Mouse (Mus musculus) heart, embryonic 16.5 days (tissue): ENCODE measurements around the gene Usp20. TPM values are rescaled to one million over a fixed set of nuclear protein-coding genes. Genes with fewer than 3 reads are reported as not detected.

ENCODE experiments used
- ATAC-seq: fragments of 200-750 bp; cut with Nextera tagmentation; replicated peaks from 2 replicates; pipeline ENCODE4 v1.8.0; 2017; ENCODE audit warnings: moderate number of reproducible peaks; ENCODE audit not compliant: insufficient read depth, low FRiP score; ENCODE audit errors: extremely low read depth
- H3K27ac ChIP-seq: fragments of 300-500 bp; sonication (generic); 2 replicates; pipeline ENCODE4 v1.5.1; 2014; ENCODE audit warnings: mild to moderate bottlenecking, low read length, control low read depth, moderate library complexity
- H3K27me3 ChIP-seq: fragments of 300-500 bp; sonication (generic); 2 replicates; pipeline ENCODE4 v1.6.1; 2014; ENCODE audit warnings: low read length, mixed read lengths; ENCODE audit not compliant: control insufficient read depth, insufficient read depth
- H3K36me3 ChIP-seq: fragments of 300-500 bp; sonication (generic); 2 replicates; pipeline ENCODE4 v1.6.1; 2014; ENCODE audit not compliant: control insufficient read depth, insufficient read depth
- H3K4me1 ChIP-seq: fragments of 300-500 bp; sonication (generic); 2 replicates; pipeline ENCODE4 v1.6.1; 2014; ENCODE audit warnings: low read length, mixed read lengths; ENCODE audit not compliant: control insufficient read depth, insufficient read depth
- H3K4me2 ChIP-seq: fragments of 300-500 bp; sonication (generic); 2 replicates; pipeline ENCODE4 v1.6.1; 2014; ENCODE audit warnings: low read depth, mild to moderate bottlenecking, control low read depth, low read length
- H3K4me3 ChIP-seq: fragments of 300-500 bp; sonication (generic); 2 replicates; pipeline ENCODE4 v1.5.1; 2014; ENCODE audit warnings: mild to moderate bottlenecking, control low read depth, low read length
- H3K9ac ChIP-seq: fragments of 300-500 bp; sonication (generic); 2 replicates; pipeline ENCODE4 v1.6.1; 2014; ENCODE audit warnings: low read length, control low read depth
- H3K9me3 ChIP-seq: fragments of 300-500 bp; sonication (generic); replicated peaks from 2 replicates; pipeline ENCODE4 v1.6.1; 2016; ENCODE audit warnings: low read length; ENCODE audit not compliant: control insufficient read depth
- WGBS: fragments of 180-500 bp; shearing (Covaris S2); extraction: QIAGEN DNeasy Blood & Tissue Kit; methylation state at CpG from one replicate; pipeline ENCODE4 v1.1.7; 2014; 5-methylcytosine and 5-hydroxymethylcytosine counted together
- polyA plus RNA-seq: library from polyadenylated mRNA; unstranded; fragments of >200 nt; fragmentation: Nextera tagmentation; extraction: Ambion mirVana; gene quantifications from 2 replicates; pipeline ENCODE4 v1.2.1, GENCODE M21; 2015

Usp20 gene
- polyA plus RNA-seq, 1 experiment from 2014 or later = 41.7 TPM

DNA sequence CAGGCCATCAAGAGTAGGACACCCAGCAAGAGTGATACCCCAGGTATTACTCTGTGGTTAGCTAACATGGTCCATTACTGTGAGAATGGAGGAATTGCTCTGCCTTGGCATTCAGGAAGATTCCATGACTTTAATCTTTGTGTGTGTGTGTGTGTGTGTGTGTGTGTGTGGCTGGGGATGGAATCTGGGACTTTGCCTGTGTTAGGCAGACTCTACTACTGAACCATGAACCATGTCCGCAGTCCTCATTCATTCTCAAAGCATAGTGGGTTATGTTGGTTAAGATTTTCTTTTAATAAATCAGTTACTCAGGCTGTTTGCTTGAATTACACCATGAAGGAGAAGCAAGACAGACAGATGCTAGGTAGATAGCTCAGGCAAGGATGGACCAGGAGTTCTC is 61.8 kb downstream of the Usp20 start:
- Histone ChIP-seq H3K36me3 (peaks cover 24% of the 10 kb centered on the region), H3K27ac (no peak overlapping the region), H3K4me3 (no peak overlapping the region), H3K4me2 (no peak overlapping the region), H3K9me3 (peaks cover 8% of the 10 kb centered on the region), H3K9ac (no peak overlapping the region), H3K27me3 (no peaks in the 10 kb centered on the region), H3K4me1 (no peaks in the 10 kb centered on the region)
- 95% methylated on average over 1 of the region's 1 CpGs for WGBS
- no peak for ATAC-seq

DNA sequence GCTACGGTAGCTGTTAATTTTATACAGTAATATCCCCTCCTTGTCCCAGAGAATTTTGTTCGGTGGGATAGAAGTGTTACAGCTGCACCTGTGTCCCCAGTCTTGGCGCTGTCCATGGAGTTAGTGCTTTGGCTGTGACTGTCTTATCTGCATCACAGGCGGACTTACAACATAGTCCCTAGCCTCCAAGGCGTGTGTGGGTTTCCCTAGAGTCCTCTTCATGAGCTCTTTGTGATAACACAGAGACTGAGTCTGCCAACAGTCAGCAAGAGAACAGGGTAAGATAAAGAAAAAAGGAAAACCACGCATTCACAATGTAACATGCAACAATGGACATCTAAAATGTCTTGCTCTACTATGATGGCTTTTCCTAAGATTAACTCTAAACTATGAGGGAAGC is 66.0 kb downstream of the Usp20 start:
- no peaks in the 10 kb centered on the region for H3K27me3 ChIP-seq
- no peak overlapping the region for H3K4me3 ChIP-seq
- H3K4me2 ChIP-seq = no peak overlapping the region
- no peak for ATAC-seq
- H3K9me3 ChIP-seq = no peaks in the 10 kb centered on the region
- no peak overlapping the region for H3K9ac ChIP-seq
- no peak overlapping the region for H3K27ac ChIP-seq
- 68% methylated on average over 6 of the region's 6 CpGs for WGBS
- H3K4me1 ChIP-seq = no peaks in the 10 kb centered on the region
- H3K36me3 ChIP-seq = peaks cover 9% of the 10 kb centered on the region; the same call in 1 of the 2 replicates

DNA sequence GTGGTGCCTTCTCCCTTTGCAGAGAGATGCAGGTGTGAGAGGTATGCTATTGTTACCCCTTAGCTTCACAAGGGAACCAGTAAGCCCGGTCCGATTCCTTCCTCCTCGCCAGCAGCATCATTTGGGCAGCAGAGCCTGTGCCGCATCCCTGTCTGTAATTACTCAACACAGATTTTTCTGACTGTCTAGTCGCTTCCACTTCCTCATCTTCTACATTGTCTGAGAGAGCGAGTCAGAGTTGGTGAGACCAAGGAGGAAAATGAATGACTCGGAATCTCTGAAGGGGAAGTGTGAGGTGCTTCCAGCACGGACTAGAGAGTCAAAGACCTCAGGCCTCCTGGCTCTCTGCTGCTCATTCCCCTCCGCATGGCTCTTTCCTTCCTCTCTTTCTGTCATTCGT is 70.4 kb downstream of the Usp20 start:
- Histone ChIP-seq H3K4me2 (no peak overlapping the region), H3K9me3 (no peaks in the 10 kb centered on the region), H3K4me1 (no peaks in the 10 kb centered on the region), H3K27ac (no peak overlapping the region), H3K4me3 (no peak overlapping the region), H3K9ac (no peak overlapping the region), H3K27me3 (no peaks in the 10 kb centered on the region), H3K36me3 (peaks cover 46% of the 10 kb centered on the region)
- WGBS = 79% methylated on average over 10 of the region's 10 CpGs
- ATAC-seq = no peak

DNA sequence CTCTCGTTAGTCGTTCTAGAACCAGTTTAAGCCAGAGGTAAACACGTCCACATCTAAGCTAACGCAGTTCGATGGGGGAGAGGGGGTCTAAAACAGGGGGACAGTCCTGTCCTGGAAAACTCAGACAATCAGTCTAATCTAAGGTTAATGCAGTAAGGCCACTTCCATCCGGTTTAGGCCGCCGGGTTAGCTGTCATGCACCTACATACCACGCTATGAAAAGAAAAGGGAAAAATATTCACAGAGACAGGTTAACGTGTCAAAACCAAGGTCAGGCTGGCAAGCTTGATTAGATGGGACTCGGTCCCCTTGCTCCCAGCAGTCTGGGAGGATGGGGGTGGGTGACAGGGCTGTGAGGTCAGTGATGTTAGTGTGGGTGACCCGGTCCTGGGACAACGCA is 71.3 kb downstream of the Usp20 start:
- no peak overlapping the region for H3K27ac ChIP-seq
- H3K9ac ChIP-seq = no peak overlapping the region
- H3K4me3 ChIP-seq = no peak overlapping the region
- ATAC-seq = no peak
- H3K4me1 ChIP-seq = no peaks in the 10 kb centered on the region
- no peaks in the 10 kb centered on the region for H3K9me3 ChIP-seq
- H3K36me3 ChIP-seq = peaks cover 51% of the 10 kb centered on the region
- 89% methylated on average over 13 of the region's 13 CpGs for WGBS
- H3K27me3 ChIP-seq = no peaks in the 10 kb centered on the region
- H3K4me2 ChIP-seq = no peak overlapping the region

DNA sequence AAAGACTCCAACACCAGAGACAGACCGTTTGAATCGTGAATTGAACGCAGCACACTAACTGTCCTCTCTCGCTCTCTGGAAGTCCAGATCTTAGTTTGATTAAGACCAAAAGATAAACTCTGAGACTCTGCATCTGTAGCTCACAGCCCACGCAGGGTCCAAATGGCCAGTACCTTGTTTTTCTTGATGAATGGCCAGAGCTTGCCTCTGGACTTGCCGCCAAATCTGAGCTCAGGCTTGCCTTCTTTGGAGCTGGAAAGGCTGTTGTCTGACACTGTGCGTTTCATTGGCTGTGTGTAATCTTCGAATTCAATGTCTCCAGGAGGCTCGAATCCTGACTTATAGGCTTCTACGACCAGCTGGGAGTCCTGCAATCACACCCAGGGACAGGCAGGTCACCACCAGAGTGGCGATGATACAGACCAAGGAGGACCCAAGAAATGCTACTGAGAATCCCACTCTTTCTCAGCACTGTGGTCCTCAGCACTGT is 71.8 kb downstream of the Usp20 start:
- Histone ChIP-seq H3K4me1 (no peaks in the 10 kb centered on the region), H3K4me2 (no peak overlapping the region), H3K4me3 (no peak overlapping the region), H3K27ac (no peak overlapping the region), H3K27me3 (no peaks in the 10 kb centered on the region), H3K36me3 (peaks cover 54% of the 10 kb centered on the region), H3K9me3 (no peaks in the 10 kb centered on the region), H3K9ac (no peak overlapping the region)
- WGBS = 85% methylated on average over 11 of the region's 11 CpGs
- no peak for ATAC-seq

DNA sequence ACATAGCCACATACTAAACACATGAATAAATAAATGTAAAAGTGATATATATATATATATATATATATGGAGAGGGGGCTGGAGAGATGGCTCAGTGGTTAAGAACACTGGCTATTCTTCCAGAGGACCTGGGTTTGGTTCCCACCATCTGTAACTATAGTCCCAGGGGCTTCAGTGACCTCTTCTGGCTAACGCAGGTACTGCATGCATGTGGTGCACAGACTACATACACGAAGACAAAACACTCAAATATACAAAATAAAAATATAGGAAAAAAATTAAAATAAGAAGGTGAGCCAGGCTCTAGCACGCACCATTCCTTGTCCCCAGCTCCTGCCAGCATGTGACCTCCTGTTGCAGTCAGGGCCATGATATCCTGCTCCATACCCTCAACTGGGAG is 74.0 kb downstream of the Usp20 start:
- 98% methylated on average over 3 of the region's 3 CpGs for WGBS
- Histone ChIP-seq H3K9ac (no peak overlapping the region), H3K4me2 (no peak overlapping the region), H3K27me3 (no peaks in the 10 kb centered on the region), H3K4me3 (no peak overlapping the region), H3K27ac (no peak overlapping the region), H3K9me3 (no peaks in the 10 kb centered on the region), H3K36me3 (peaks cover 54% of the 10 kb centered on the region), H3K4me1 (no peaks in the 10 kb centered on the region)
- no peak for ATAC-seq

DNA sequence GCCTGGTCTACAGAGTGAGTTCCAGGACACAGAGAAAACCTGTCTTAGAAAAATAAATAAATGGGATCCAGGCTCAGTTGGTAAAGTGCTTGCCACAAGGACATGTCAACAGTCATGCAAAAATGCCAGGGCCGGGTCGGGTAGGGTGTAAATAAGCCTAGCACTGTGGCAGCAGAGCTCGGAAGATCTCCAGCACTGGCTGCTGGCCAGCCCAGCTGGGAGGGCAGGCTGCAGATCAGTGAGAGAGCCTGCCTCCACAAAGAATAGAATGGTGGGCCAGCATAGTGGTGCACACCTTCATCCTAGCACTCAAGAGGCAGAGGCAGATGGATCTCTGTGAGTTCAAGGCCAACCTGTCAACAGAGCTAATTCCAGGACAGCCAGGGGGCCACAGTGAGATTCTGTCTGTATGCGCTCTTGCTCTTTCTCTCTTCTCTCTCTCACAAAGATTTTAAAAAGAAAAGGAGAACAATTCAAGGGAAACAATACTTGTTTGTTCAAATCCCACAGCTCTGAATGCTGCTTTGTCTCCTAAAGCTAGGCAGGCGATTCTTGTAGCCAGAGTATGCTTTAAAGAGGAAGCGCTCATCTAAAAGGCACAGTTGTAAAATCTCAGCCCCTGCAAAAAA is 75.6 kb downstream of the Usp20 start:
- no peak for ATAC-seq
- Histone ChIP-seq H3K4me1 (no peaks in the 10 kb centered on the region), H3K4me3 (no peak overlapping the region), H3K27ac (no peak overlapping the region), H3K36me3 (peaks cover 48% of the 10 kb centered on the region), H3K9ac (no peak overlapping the region), H3K9me3 (no peaks in the 10 kb centered on the region), H3K4me2 (no peak overlapping the region), H3K27me3 (no peaks in the 10 kb centered on the region)
- WGBS = 61% methylated on average over 6 of the region's 6 CpGs

DNA sequence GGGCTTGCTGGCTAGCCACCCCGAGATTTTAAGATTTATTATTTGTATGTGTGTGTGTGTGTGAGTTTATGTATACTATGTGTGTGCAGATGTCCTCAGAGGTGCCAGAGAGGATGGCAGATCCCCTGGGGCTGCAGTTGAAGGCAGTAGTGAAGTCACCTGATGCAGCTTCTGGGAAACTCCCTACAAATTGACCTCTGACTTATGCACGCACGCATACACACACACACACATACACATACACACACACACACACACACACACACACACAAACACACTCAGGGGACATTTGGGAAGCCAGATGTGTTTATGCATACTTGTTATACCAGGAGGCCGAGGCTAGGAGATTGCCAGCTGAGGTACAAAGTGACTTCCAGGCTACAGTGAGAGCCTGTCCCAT is 76.4 kb downstream of the Usp20 start:
- H3K27ac ChIP-seq = no peak overlapping the region
- no peaks in the 10 kb centered on the region for H3K4me1 ChIP-seq
- no peak overlapping the region for H3K4me3 ChIP-seq
- no peaks in the 10 kb centered on the region for H3K9me3 ChIP-seq
- ATAC-seq = no peak
- peaks cover 47% of the 10 kb centered on the region for H3K36me3 ChIP-seq
- H3K4me2 ChIP-seq = no peak overlapping the region
- WGBS = 82% methylated on average over 4 of the region's 4 CpGs
- no peaks in the 10 kb centered on the region for H3K27me3 ChIP-seq
- H3K9ac ChIP-seq = no peak overlapping the region

DNA sequence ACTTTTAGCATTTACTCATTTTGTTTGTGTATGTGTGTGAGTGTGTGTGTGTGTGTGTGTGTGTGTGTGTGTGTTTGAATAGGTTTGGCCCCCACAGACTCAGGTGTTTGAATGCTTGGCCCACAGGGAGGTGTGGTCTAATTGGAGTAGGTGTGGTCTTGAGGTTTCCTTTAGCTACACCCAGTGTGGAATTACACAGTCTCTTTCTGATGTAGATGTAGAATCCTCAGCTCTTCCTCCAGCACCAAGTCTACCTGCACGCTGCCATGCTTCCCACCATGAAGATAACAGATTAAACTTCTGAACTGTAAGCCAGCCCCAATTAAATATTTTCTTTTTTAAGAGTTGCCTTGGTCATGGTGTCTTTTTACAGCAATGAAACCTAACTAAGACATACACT is 78.2 kb downstream of the Usp20 start:
- H3K27ac ChIP-seq = no peak overlapping the region
- ATAC-seq = no peak
- H3K27me3 ChIP-seq = no peaks in the 10 kb centered on the region
- peaks cover 33% of the 10 kb centered on the region for H3K36me3 ChIP-seq
- 90% methylated on average over 1 of the region's 1 CpGs for WGBS
- no peaks in the 10 kb centered on the region for H3K9me3 ChIP-seq
- H3K4me3 ChIP-seq = no peak overlapping the region
- H3K4me2 ChIP-seq = no peak overlapping the region
- H3K4me1 ChIP-seq = no peaks in the 10 kb centered on the region
- H3K9ac ChIP-seq = no peak overlapping the region
